Mouse (Mus musculus) frontal cortex, postnatal 25 days (tissue): ENCODE measurements around the gene Ostm1.

ENCODE experiments used
- DNase-seq, 2 experiments: peaks; one replicate each; pipeline ENCODE4 v3.0.0; 2022; ENCODE audit warnings: low spot score in 2 of 2

Gene Ostm1

GRCm38 (mm10) chr10:42630596-42631355 is 47.2 kb downstream of the Ostm1 start:
- DNase-seq, result no peak

DNA sequence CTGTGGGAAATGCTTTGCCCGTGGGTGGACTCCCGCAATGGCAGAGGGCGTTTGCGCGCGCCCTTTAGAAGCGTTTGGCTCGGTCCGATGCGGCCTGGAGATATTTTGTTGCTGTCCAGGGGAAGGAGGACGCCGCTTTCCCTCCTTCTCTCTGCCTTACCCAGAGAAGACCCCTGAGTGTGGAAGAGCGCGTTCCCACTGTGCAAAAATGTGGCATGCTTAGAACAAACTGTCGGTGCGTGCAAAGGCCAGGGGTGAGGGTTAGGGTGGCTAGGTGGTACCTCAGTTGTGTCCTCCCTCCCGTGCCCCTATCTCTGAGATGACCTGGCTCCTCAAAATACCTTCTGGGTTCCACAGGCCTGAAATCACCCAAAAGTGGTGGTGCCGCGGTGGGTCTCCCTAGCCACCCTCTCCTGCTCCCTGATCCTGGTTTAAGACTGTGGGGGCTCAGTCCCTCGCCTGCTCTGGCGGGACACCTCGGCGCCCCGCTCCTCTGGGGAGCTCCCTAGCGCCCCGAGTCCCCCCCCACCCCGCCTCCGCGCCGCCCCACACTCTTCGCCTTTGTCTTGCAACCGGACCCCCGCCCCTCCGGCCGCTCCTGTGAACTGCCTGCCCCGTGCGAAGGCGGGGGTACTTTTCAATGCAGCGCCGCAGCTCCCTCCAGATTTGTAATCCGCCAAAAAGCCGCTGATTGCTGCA is 48.3 kb downstream of the Ostm1 start:
- no peak for DNase-seq

DNA sequence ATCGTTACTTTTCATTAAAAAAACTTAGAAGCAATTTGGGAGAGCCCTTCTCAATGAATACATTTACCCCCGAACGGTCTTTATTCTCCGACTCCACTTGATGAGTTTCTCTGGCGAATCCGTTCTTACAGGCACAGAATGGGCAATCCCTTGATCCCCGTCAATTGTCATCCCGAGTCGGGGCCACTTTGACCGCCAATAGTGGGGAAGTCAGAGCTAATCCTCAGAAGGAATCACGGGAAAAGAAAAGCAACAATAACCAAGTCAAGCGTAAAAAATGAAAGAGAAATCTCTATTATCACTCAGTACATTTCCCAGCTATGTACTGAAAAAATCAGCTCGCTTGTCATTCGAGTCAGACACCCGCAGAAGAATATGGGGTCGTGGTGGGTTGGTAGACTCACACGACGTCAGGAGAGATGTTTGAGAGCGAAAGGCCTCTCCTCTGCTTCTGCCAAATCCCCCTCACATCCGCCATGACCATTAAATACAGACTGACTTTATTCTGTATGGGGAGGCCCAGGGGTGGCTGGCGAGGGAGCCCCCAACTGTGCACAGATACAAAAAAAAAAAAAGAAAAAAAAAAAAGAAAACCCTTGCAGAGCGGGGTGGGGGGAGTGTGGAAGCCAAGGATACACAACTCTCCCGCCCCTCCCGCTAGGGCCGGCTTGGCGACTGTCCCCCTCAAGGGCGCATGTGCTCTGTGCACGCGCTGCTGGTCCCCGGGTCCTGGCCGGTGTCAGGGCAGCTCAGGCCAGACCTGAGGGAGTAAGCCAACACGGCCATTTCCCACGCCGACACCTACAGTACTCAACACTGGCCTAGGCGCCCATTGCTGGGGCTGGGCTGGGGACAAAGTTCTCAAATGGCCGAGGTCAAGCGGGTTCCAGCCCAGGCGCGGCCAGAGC is 49.1 kb downstream of the Ostm1 start:
- DNase-seq, result no peak

DNA sequence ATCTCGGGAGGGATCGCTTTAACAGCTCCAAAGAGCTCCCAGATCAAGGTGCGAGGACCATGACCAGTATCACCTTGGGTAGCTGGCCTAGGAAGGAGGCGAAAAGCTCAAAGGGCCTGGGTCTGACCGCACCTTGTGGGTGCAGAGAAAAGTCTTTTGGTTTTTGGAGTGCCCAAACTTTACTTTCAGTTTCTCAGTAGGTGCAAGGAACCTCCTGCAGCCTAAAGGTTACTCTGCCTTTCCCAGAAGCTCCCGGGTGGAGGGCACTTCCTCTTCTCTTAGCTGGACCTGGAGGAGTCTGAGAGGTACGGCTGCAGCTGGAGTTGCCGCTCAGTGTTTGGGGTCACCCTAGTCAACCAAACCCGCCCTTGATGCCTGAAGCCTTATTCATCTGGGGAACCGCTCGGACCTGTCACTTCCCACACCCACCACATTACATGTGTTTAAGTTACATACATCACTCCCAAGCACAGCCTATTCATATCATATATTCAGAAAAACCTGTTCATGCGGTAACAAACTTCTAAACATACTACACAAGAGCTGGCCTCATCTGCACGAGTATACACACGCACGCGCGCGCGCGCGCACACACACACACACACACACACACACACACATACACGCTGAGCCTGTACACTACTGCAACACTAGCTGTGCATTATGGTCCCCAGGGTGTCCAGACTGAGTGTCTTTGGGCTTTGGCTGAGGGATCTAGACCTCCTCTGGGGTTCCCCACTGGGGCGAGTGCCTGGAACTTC is 49.9 kb downstream of the Ostm1 start:
- no peak for DNase-seq

- DNase-seq, result no peak
These were observed 50.6 kb downstream of the Ostm1 start for GRCm38 (mm10) chr10:42634122-42634720.

- DNase-seq, result no peak
These were observed 51.4 kb downstream of the Ostm1 start for GRCm38 (mm10) chr10:42635046-42635445.

DNA sequence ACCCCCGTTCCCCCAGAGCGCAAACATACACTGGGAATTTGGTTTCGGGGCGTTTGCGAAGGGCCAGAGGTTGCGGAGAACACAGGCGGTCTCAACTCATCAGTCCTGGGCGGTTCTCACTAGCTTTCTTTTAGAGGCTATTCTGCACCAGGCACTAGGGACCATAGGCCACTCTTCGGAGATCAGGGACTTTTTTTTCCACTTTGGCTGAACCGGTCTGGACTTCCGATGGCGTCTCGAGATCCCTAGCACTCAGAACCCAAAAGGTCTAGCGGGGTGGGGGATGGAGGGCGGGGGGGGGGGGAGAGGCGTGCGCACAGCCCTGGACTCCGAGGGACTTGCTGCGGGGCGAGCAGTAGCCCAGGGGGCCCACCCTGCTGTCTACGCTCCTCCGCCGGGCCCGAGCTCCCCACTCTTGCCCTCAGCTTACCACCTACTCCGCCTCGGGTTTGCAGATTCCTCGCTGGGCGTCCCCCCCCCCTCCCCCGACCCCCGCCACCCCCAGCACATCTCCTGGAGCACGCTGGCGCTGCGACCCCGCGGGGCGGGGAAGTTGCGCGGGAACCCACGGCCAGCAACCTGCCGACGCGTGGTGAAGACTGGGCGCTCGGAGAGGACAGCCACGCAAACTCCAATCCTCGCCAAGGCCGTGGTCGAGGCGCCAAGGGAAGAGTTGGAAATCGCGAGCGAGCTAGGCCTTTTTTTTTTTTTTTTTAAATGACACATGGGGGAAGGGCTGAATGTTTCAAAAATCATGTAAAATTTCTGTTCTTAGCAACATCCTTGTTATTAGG is 52.1 kb downstream of the Ostm1 start:
- DNase-seq, result no peak

DNA sequence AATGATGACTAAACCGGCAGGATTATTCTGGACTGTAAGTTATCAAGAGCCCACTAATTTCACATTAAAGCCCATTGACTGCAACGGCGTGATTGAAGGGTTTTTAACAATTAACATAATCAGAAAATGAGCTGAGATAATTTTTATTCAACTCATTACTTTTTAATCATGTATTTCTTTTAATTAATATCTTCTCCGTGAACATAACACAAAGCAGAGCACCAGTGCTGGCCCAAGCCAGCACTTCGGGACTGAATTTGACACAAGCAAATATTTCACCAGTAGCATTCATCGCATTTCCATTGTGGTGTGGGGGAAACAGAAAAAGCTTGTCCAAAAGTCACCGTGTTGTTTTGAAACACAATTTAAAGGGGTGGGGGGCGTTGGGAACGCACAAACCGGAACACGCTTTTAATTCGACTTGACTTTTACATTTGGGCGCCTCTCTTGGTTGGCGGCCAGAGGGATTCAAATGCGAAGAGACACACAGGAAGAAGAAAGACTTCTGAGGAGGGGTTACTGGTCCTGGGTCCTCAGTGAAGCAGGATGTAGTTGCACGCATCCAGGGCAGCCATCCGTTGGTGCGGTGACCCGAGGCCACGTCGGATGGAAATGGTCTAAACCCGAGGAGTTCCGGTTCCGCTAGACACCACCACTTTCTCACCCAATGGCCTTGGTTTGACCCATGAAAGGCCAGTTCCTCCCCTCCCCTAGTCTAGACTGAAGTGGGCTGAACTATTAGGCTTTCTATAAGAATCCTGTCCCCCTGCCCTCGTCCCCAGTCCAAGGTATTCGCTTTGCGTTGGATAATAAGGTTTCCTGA is 52.9 kb downstream of the Ostm1 start:
- no peak for DNase-seq

GRCm38 (mm10) chr10:42637183-42637788 is 53.7 kb downstream of the Ostm1 start:
- peak in 1 of 2 experiments; percentile 43 for DNase-seq

- no peak for DNase-seq
These were observed 56.2 kb downstream of the Ostm1 start for GRCm38 (mm10) chr10:42639856-42640255.

DNA sequence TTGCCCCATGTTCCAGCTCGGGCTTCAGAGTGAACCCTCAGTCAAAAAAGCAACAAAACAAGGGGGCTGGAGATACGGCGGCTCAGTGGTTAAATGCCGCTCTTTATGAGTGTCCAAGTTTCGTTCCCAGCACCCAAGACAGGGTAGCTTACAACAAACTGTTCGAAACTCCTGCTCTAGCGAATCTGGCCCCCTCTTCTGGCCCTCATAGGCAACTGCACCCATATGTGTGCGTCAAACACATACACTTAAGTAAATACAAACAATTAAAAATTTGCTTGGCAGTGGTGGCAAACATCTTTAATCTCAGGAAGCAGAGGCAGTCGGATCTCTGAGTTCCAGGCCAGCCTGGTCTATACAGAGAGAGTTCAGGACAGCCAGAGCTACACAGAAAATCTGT is 60.0 kb downstream of the Ostm1 start:
- DNase-seq, result no peak

GRCm38 (mm10) chr10:42646340-42646739 is 62.7 kb downstream of the Ostm1 start:
- DNase-seq, result no peak

DNA sequence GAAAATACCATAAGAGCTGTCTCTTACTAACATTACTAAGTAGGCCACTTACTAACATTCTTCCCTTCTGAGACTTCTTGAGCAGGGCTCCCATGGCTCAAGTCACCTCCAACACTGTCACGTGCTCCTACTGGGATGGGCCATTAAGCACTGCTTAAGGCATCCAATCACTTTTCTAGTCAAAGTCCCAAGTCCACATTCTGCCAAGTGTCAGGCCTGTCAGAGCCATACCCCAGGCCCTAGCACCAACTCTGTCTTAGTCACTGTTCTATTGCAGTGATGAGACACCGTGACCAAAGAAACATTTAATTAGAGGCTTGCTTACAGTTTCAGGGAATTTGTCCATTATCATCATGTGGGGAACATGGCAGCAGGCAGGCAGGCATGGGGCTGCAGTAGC is 78.3 kb downstream of the Ostm1 start:
- DNase-seq, result no peak

DNA sequence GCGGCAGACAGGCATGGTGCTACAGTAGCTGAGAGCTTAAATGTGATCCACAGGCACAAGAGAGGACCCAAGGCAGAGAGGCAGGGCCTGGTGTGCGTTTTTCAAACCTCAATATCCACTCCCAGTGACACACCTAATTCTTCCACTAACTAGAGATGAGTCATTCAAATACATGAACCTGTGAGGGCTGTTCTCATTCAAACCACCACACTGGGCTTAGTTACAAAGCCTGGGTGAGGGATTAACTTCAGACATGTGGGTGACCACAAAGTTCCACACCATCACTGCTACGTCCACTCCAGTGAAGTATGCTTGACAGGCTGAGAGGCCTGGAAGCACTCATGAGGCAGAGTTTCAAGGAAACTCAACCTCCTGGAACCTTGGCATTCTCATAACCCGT is 86.3 kb downstream of the Ostm1 start:
- no peak for DNase-seq

- DNase-seq, result no peak
These were observed 89.2 kb downstream of the Ostm1 start for GRCm38 (mm10) chr10:42672798-42673197.

- no peak for DNase-seq
These were observed 91.9 kb downstream of the Ostm1 start for GRCm38 (mm10) chr10:42675571-42675970.

- no peak for DNase-seq
These were observed 94.7 kb downstream of the Ostm1 start for GRCm38 (mm10) chr10:42678331-42678730.

DNA sequence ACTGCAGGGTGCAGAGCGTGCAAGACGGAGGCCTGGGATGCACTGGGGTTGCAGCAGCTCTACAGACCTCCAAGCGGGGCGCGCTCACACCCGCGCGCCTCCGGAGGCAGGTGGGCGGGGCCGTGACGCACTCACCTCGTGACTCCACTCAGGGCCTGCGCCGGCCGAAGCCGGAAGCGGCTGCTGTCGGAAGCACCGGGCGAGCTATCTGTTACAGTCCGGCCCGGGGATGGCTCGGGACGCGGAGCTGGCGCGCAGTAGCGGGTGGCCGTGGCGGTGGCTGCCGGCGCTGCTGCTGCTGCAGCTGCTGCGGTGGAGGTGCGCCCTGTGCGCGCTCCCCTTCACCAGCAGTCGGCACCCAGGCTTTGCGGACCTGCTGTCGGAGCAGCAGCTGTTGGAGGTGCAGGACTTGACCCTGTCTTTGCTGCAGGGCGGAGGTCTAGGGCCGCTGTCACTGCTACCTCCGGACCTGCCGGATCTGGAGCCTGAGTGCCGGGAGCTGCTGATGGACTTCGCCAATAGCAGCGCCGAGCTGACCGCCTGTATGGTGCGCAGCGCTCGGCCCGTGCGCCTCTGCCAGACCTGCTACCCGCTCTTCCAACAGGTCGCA is 95.2 kb downstream of the Ostm1 start:
- DNase-seq, result peak; percentile 78 to 79

- DNase-seq, result no peak
These were observed 96.0 kb downstream of the Ostm1 start for GRCm38 (mm10) chr10:42679586-42679985.
